Mouse (Mus musculus) liver, embryonic 14.5 days (tissue): ENCODE measurements around the gene Trdmt1. TPM values are rescaled to one million over a fixed set of nuclear protein-coding genes. Genes with fewer than 3 reads are reported as not detected.

Source experiments
- ATAC-seq: fragments of 200-750 bp; cut with Nextera tagmentation; 2 replicates; pipeline ENCODE4 v1.8.0; 2017; ENCODE audit warnings: moderate number of reproducible peaks, mild to moderate bottlenecking, moderate library complexity; ENCODE audit not compliant: insufficient read depth
- DNase-seq, 3 experiments: peaks; one replicate each; pipeline ENCODE4 v3.0.0-alpha.2; 2012 to 2013; ENCODE audit warnings: low read depth in 3 of 3, low spot score in 3 of 3
- H3K27ac ChIP-seq: fragments of 300-500 bp; sonication (generic); 2 replicates; pipeline ENCODE4 v1.5.1; 2014; ENCODE audit warnings: moderate library complexity, mild to moderate bottlenecking, control low read depth, inconsistent platforms
- H3K27me3 ChIP-seq: fragments of 300-500 bp; sonication (generic); 2 replicates; pipeline ENCODE4 v1.6.1; 2014; ENCODE audit warnings: mild to moderate bottlenecking, low read length, moderate library complexity; ENCODE audit not compliant: control insufficient read depth, insufficient read depth
- H3K36me3 ChIP-seq: fragments of 300-500 bp; sonication (generic); replicated peaks from 2 replicates; pipeline ENCODE4 v1.6.1; 2014; ENCODE audit warnings: low read depth; ENCODE audit not compliant: control insufficient read depth, insufficient read depth
- H3K4me1 ChIP-seq, 2 experiments: fragments of 200-500 bp in 1 of 2; fragments of 300-500 bp in 1 of 2; sonication (generic) in 1 of 2; replicated peaks; 2 replicates each; pipeline ENCODE4 v1.6.1; 2012 to 2014; ENCODE audit warnings: antibody characterized with exemption in 1 of 2, inconsistent platforms in 1 of 2, low read length in 1 of 2; ENCODE audit not compliant: control insufficient read depth in 2 of 2, insufficient read depth in 2 of 2
- H3K4me2 ChIP-seq: fragments of 300-500 bp; sonication (generic); 2 replicates; pipeline ENCODE4 v1.6.1; 2014; ENCODE audit warnings: low read depth, mild to moderate bottlenecking, control low read depth, moderate library complexity
- H3K4me3 ChIP-seq, 2 experiments: fragments of 200-500 bp in 1 of 2; fragments of 300-500 bp in 1 of 2; sonication (generic) in 1 of 2; 2 replicates each; pipeline ENCODE4 v1.5.1; 2012 to 2014; ENCODE audit warnings: low read depth in 2 of 2, low read length in 2 of 2, mild to moderate bottlenecking in 2 of 2, control low read depth in 1 of 2, inconsistent platforms in 1 of 2, moderate library complexity in 1 of 2; ENCODE audit not compliant: insufficient read depth in 1 of 2
- H3K9ac ChIP-seq: fragments of 300-500 bp; sonication (generic); replicated peaks from 2 replicates; pipeline ENCODE4 v1.6.1; 2014; ENCODE audit warnings: mild to moderate bottlenecking, control low read depth, moderate library complexity
- H3K9me3 ChIP-seq: fragments of 300-500 bp; sonication (generic); 2 replicates; pipeline ENCODE4 v1.6.1; 2016; ENCODE audit warnings: low read length, mixed read lengths; ENCODE audit not compliant: control insufficient read depth
- CTCF ChIP-seq: IDR thresholded peaks from 2 replicates; pipeline ENCODE4 v1.5.1; 2016; ENCODE audit warnings: antibody characterized with exemption, low read depth, control low read depth
- EP300 ChIP-seq: IDR thresholded peaks from 2 replicates; pipeline ENCODE4 v1.6.1; 2016; ENCODE audit warnings: antibody characterized with exemption, low read depth
- WGBS: fragments of 180-500 bp; shearing (Covaris S2); extraction: QIAGEN DNeasy Blood & Tissue Kit; methylation state at CpG from one replicate; pipeline ENCODE4 v1.1.7; 2014; ENCODE audit not compliant: insufficient replicate concordance; 5-methylcytosine and 5-hydroxymethylcytosine counted together
- polyA plus RNA-seq, 2 experiments: library from polyadenylated mRNA; depleted of rRNA in 1 of 2; stranded (reverse) in 1 of 2; unstranded in 1 of 2; fragments of >200 nt; fragmentation: Nextera tagmentation in 1 of 2; extraction: Ambion mirVana in 1 of 2; gene quantifications; 2 replicates each; pipeline versions ENCODE4 v1.2.1 to v1.2.3; 2012 to 2014

Gene Trdmt1
- polyA plus RNA-seq, 2 experiments = 2.8 to 5.5 TPM

- Histone ChIP-seq H3K4me2 (no peak overlapping the region), H3K9ac (no peak overlapping the region), H3K27ac (no peak overlapping the region), H3K4me1 (peaks cover 24 to 42% of the 10 kb centered on the region in 2 experiments), H3K9me3 (no peaks in the 10 kb centered on the region), H3K36me3 (no peaks in the 10 kb centered on the region), H3K27me3 (no peaks in the 10 kb centered on the region), H3K4me3 (no peak overlapping the region)
- no peak for ATAC-seq
- TF ChIP-seq EP300 = no peak
- no peak for TF ChIP-seq CTCF
- DNase-seq = no peak
- WGBS = 69% methylated on average over 2 of the region's 2 CpGs
Measured at GRCm38 (mm10) chr2:13526205-13526604, 18.3 kb downstream of the Trdmt1 start.

GRCm38 (mm10) chr2:13523540-13524456, 20.7 kb downstream of the Trdmt1 start:
- H3K4me2 ChIP-seq = peak overlapping the region; percentile 59
- no peaks in the 10 kb centered on the region for H3K27me3 ChIP-seq
- H3K9me3 ChIP-seq = no peaks in the 10 kb centered on the region
- ATAC-seq (peak; percentile 94), DNase-seq (peak; percentile 58 to 64 (median 59))
- H3K36me3 ChIP-seq = no peaks in the 10 kb centered on the region
- H3K9ac ChIP-seq = peak overlapping the region; percentile 24
- peaks cover 16 to 27% of the 10 kb centered on the region in 2 experiments for H3K4me1 ChIP-seq
- 12% methylated on average over 8 of the region's 8 CpGs for WGBS
- H3K27ac ChIP-seq = peak overlapping the region; percentile 69
- no peak overlapping the region; a peak in 1 of 4 replicates for H3K4me3 ChIP-seq
- TF ChIP-seq CTCF (no peak), EP300 (peak; percentile 69)

GRCm38 (mm10) chr2:13522106-13522505, 22.4 kb downstream of the Trdmt1 start:
- no peak overlapping the region for H3K9ac ChIP-seq
- no peaks in the 10 kb centered on the region for H3K27me3 ChIP-seq
- TF ChIP-seq EP300 (no peak), CTCF (no peak)
- H3K36me3 ChIP-seq = no peaks in the 10 kb centered on the region
- no peak overlapping the region for H3K27ac ChIP-seq
- peaks cover 12 to 20% of the 10 kb centered on the region in 2 experiments for H3K4me1 ChIP-seq
- H3K4me2 ChIP-seq = no peak overlapping the region
- ATAC-seq = no peak
- no peak overlapping the region for H3K4me3 ChIP-seq
- 33% methylated on average over 8 of the region's 8 CpGs for WGBS
- no peaks in the 10 kb centered on the region for H3K9me3 ChIP-seq
- no peak for DNase-seq

- Histone ChIP-seq H3K4me3 (no peak overlapping the region), H3K9me3 (no peaks in the 10 kb centered on the region), H3K9ac (no peak overlapping the region), H3K27me3 (no peaks in the 10 kb centered on the region), H3K27ac (no peak overlapping the region), H3K4me2 (no peak overlapping the region), H3K36me3 (no peaks in the 10 kb centered on the region), H3K4me1 (peaks cover 0 to 5% of the 10 kb centered on the region in 2 experiments; a peak in 2 of 4 replicates)
- DNase-seq (no peak), ATAC-seq (no peak)
- 52% methylated on average over 4 of the region's 4 CpGs for WGBS
- TF ChIP-seq EP300 = no peak
Measured at GRCm38 (mm10) chr2:13514949-13515348, 29.5 kb downstream of the Trdmt1 start.

- no peak overlapping the region for H3K4me3 ChIP-seq
- 0 out of 4 replicates have a peak, but pooled peaks cover 0 to 2% of the 10 kb centered on the region in 2 experiments for H3K4me1 ChIP-seq
- no peak overlapping the region for H3K4me2 ChIP-seq
- no peaks in the 10 kb centered on the region for H3K36me3 ChIP-seq
- H3K9me3 ChIP-seq = no peaks in the 10 kb centered on the region
- no peak overlapping the region for H3K9ac ChIP-seq
- ATAC-seq = no peak
- no peak overlapping the region for H3K27ac ChIP-seq
- DNase-seq = no peak
- 64% methylated on average over 2 of the region's 2 CpGs for WGBS
- no peak for TF ChIP-seq EP300
- no peak for TF ChIP-seq CTCF
- no peaks in the 10 kb centered on the region for H3K27me3 ChIP-seq
Measured at GRCm38 (mm10) chr2:13502717-13503116, 41.8 kb downstream of the Trdmt1 start.
